Mouse (Mus musculus): ENCODE data around the gene Cttnbp2nl. TPM values are rescaled to one million over a fixed set of nuclear protein-coding genes. Genes with fewer than 3 reads are reported as not detected.

Gene Cttnbp2nl
- total RNA-seq, 1 experiment from 2014 or later, result under 0.01 TPM

DNA sequence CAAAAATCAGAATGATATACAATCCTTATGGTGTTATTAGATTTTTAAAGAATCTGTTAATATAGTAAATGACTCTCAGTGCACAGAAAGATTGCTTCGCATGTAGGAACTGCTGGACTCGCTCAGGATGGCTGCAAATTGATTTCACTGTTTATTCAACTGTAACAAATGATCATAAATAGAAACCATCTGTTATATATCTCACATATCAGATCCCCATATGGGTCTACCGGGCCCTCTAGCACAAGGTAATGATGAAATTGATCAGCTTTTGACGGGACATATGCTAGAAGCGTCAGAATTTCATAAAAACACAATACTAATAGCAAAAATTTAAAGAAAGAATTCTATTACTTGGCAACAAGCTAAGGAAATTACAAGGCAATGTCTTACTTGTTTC lies 73.2 kb downstream of the Cttnbp2nl start:
- ATAC-seq (replicated peaks; ENCODE audit: low read depth, poor library complexity, severe bottlenecking), result no peak

GRCm38 (mm10) chr3:104967548-104968300 lies 85.2 kb downstream of the Cttnbp2nl start:
- ATAC-seq (replicated peaks; ENCODE audit: low read depth, poor library complexity, severe bottlenecking), result peak; percentile 86

DNA sequence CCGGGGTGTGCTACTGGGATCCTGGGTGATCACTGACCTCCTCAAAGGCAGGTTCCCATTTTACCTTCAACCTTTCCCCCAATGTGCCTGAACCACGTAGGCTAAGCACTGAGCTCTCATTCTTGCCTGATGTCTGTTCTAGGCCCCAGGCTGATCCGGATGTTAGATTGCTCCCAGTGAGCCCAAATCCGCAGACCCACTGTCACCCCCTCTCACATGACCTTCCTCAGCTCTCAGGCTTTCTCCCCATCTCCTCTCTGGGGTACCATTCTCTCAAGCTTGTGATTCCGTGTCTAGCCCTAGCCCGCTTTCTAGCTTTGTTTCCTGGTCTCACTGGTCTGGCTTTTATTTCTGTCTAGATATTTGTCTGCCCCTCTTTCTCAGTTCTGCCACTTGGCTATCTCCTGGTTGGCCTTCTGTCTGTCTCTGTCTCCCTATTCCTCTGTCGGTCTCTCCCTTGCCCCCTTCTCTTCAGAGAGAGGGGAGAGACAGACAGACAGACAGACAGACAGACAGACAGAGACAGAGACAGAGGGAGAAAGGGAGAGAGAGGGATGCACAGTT lies 86.9 kb downstream of the Cttnbp2nl start:
- ATAC-seq (replicated peaks; ENCODE audit: low read depth, poor library complexity, severe bottlenecking), result no peak

DNA sequence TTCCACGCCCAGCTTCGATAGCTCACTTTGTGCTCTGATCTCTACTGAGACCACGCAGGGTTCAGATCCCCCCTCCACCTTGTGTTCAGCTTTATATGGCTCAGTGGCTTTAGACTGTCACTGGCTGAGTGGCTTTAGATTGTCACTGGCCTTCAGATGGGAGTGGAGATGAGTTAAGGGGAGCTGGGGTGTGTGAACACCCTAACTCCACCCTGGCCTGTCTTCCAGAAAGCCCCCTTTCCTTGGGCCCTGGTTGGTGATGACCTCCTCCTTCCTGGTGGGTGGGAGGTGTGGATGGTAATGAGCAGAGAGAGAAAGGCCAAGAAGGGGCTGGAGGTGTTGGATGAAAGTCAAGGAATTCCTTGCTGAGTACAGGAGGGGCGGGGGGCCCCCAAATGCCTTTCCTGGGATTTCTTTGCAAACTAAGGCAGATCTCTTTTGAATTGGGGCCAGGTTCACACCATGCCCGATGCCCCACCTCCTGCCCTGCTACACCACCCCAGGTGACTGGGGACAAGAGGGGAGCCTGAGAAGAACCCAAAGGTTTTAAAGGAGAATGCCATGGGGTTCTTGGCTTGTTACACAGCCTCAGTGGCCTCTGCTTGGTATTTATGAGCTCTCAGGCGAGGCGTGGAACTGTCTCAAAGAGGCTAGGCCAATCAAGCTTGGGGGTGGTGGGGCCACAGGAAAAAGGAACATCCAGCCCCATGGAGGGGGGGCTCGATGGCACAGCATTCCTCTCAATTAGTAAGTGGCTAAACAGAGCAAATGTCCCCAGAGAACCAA lies 87.7 kb downstream of the Cttnbp2nl start:
- ATAC-seq (replicated peaks; ENCODE audit: low read depth, poor library complexity, severe bottlenecking), result no peak

GRCm38 (mm10) chr3:104963331-104964276 lies 89.3 kb downstream of the Cttnbp2nl start:
- peak; percentile 51 for ATAC-seq (replicated peaks; ENCODE audit: low read depth, poor library complexity, severe bottlenecking)

GRCm38 (mm10) chr3:104962866-104963265 lies 90.1 kb downstream of the Cttnbp2nl start:
- no peak for ATAC-seq (replicated peaks; ENCODE audit: low read depth, poor library complexity, severe bottlenecking)

DNA sequence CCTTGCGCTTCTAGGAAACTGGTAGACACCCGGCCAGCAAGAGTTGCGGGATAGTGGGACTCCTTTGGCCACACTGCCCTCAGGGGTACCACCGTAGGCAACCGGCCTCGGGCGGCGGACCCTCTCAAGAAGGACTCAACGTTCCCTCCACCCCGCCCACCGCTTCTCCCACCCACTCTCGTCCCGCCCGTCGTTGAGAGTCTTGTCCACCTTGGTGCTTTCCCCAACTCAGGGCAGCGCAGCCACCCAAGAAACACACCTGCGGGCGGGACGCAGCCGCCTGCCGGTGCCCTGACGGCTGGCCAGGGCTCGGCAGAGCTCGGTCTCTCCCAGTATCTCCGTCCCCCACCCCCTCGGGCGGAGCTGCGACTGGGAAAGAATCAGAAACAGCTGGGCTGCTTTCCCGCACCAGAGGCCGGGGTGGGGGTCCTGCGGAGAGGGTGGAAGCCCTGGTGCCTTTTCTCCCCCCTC lies 90.8 kb downstream of the Cttnbp2nl start:
- ATAC-seq (replicated peaks; ENCODE audit: low read depth, poor library complexity, severe bottlenecking), result no peak

DNA sequence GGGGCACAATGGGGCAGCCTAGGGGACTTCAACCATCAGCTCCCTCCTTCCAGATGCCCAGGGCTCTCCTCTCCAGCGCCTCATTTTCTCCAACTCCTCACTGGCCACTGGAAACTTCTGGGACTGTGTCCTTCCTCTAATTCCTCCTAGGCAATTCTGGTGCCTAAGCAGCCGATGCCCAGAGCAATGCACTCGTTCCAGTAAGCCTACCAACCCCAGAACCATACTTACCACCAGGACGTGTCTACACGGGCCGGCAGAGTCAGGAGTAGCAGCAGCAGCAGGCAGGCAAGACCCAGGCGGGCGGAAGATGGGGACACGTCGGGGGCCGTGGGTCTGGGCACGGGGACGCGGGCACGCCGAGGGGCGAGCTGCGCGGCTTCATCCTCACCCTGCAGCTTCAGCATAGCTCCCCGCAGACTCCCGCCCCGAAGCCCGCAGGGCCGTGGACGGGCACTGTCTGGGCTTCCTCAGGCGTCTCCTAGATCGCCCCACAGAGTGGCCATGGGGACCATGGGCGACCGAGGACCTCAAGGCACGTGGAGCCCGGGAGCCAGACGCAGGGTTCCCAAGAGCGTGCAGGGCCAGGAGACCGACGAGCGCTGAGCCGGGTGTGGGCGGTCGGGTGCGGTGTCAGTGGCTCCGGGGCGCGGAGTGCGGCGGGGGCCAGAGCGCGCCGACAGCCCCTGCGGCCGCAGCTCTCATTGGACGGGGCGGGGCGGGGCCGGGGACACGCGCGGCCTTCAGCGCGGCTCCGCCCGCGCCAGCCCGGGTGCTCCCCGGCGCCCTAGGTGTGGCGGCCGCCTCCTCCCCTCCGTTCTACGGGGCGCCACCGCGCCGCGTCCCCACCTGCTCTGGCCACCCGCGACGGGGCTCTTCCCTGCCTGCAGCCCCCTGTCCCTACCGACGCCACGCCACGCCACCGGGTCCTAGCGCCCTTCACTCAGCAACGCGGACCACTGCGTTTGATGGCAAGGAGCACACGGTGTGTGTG lies 91.6 kb downstream of the Cttnbp2nl start, which contains the start of gene Wnt2b:
TSS of gene Wnt2b (minus strand) at position 856 of the 994 bp plus-strand sequence.
- peak; percentile 33 for ATAC-seq (replicated peaks; ENCODE audit: low read depth, poor library complexity, severe bottlenecking)

DNA sequence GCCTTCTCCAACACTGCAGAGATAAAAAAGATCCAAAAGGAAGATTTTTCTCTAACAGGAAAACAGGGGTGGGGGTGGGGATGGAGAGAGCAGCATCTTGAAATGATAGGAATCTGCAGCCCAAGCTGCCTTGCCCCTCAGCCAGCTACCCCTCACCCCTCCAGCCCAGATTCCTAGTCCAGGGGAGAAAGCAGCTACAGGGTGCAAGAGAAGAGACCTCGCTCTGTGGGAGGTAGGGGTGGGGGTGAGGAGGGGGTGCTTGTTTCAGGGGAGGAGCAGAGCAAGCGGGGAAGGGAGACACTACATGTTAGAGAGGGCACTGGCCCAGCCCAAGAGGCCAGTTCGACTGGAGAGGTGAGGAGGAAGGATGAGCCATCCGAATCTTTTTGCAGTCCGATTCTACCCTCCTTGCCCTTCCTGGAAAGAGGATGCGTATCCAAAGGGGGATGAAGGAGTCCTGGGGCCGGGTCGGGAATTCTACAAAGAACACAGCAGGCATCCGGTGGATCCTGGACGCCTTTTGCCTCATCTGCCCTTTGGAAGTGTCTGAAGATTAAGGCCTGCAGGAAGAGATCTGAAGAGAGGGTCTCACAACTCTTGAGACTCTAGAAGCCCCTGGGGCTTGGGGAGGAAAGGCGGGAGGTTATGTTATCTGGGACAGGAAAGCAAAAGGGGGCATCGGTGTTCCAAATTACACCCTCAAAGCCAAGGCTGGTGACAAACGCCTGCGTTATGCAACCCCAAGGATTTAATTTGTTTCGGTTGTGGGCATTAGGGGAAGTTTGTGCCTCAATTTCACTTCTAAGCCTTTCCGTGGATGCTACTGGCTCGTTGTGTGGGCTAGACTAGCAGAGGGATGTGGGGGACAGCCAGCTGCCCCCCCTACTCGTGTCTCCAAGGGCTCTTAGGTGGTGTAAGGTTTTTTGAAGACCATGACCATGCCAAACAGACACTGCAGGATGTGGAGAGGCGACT lies 92.6 kb downstream of the Cttnbp2nl start:
- peak; percentile 30 for ATAC-seq (replicated peaks; ENCODE audit: low read depth, poor library complexity, severe bottlenecking)

- no peak for ATAC-seq (replicated peaks; ENCODE audit: low read depth, poor library complexity, severe bottlenecking)
Measured at GRCm38 (mm10) chr3:104956131-104956581, 96.8 kb downstream of the Cttnbp2nl start.

DNA sequence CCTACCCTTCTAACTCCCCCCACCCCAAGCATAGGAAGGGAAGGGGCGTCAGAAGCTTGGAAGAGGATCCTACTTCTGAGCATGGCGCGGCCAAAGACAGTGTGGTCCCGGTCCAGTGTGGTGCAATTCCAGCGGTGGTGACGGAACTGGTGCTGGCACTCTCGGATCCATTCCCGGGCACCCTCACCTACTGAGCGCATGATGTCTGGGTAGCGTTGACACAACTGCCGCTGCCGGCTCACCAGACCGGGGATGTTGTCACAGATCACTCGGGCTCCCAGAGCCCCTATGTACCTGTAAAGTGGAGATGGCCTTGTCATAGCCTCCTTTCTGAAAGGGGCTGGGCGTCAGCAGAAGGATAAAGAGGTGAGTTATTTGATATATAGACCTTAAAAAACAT lies 98.4 kb downstream of the Cttnbp2nl start:
- ATAC-seq (replicated peaks; ENCODE audit: low read depth, poor library complexity, severe bottlenecking), result no peak

DNA sequence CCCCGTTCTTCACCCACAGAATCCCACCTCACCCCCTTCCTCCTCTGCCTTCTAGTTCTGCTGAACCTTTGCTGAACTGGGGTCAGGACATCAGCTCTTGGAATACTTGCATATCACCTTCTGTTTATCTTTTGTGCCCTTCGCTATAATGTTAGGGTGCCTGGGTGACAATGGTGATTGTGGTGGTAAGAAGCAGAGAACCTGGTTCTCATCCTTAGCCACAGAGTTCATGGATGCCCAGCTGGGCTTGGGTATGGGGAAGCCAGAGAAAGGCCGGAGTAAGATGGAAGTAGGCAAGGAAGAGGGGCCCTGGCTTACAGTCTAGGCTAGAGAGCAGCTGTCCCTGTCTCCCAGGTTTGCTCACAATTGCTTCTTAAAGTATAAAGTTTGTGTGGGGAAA lies 98.8 kb downstream of the Cttnbp2nl start:
- no peak for ATAC-seq (replicated peaks; ENCODE audit: low read depth, poor library complexity, severe bottlenecking)

- ATAC-seq (replicated peaks; ENCODE audit: low read depth, poor library complexity, severe bottlenecking), result no peak
Measured at GRCm38 (mm10) chr3:104952891-104953670, 99.9 kb downstream of the Cttnbp2nl start.
